Comparison of ENCODE assay signal across 8 mouse cellular contexts in the genomic region with DNA sequence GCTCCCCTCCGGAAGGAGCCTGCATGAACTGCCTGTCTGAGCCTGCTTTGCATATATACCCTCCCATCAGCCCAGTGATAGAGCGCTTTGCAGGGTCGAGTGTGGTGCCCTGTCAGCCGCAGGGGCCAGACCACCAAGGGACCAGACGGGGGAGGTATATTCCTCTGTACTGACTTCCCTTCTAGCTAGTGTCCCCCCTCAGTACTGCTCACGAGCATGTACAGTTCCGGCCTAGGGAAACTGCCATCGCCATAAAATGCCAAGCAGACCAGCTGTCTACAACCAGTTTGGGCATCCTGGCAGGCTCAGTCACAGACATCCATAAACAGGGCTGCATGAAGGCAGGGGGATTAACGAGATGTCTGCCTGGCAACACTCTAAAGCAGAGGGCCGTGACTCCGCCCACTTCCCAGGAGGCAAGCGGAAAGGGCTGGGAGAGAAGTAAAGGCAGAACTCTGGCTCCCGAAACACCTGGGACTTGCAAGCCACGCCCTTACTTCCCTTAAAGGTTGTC.
DNase-seq lines count a peak whose midpoint lies in the region; ATAC-seq lines count a peak whose summit lies in the region.

No protein-coding gene starts in this region.

- H3K27ac ChIP-seq in embryonic facial prominence, embryonic 12.5 days = no peak overlapping the region
- 0 out of 2 replicates have a peak overlapping the region, but pooled peaks have one; percentile 3 for H3K27ac ChIP-seq in hindbrain, embryonic 15.5 days (replicated peaks)
- peak overlapping the region; percentile 58; the same call in 1 of the 2 replicates for H3K27ac ChIP-seq in midbrain, embryonic 16.5 days (ENCODE audit: low read length)

- 2% methylated on average over 14 of the region's 14 CpGs for WGBS in embryonic facial prominence, embryonic 12.5 days
- 2% methylated on average over 14 of the region's 14 CpGs for WGBS in hindbrain, embryonic 15.5 days
- 2% methylated on average over 14 of the region's 14 CpGs for WGBS in midbrain, embryonic 16.5 days

- H3K36me3 ChIP-seq in embryonic facial prominence, embryonic 12.5 days = no peaks in the 10 kb centered on the region
- no peaks in the 10 kb centered on the region for H3K36me3 ChIP-seq in hindbrain, embryonic 15.5 days
- H3K36me3 ChIP-seq in midbrain, embryonic 16.5 days (ENCODE audit: control insufficient read depth, insufficient read depth, low read length) = no peaks in the 10 kb centered on the region

- H3K4me3 ChIP-seq in embryonic facial prominence, embryonic 12.5 days = peak overlapping the region; percentile 26; the same call in 1 of the 2 replicates
- H3K4me3 ChIP-seq in hindbrain, embryonic 15.5 days = peak overlapping the region; percentile 16
- peak overlapping the region; percentile 16 for H3K4me3 ChIP-seq in midbrain, embryonic 16.5 days (ENCODE audit: low read depth, low read length)

- H3K4me2 ChIP-seq in embryonic facial prominence, embryonic 12.5 days (replicated peaks) = peak overlapping the region; percentile 54
- H3K4me2 ChIP-seq in hindbrain, embryonic 15.5 days = peak overlapping the region; percentile 54
- peak overlapping the region; percentile 59 for H3K4me2 ChIP-seq in midbrain, embryonic 16.5 days (ENCODE audit: low read length)

- ATAC-seq in embryonic facial prominence, embryonic 12.5 days (ENCODE audit: insufficient number of reproducible peaks, insufficient read depth, low FRiP score, low TSS enrichment) = peak; percentile 52; the same call in 1 of the 2 replicates
- ATAC-seq in hindbrain, embryonic 15.5 days (ENCODE audit: low FRiP score, low read depth) = peak; percentile 77
- ATAC-seq in midbrain, embryonic 16.5 days = peak; percentile 87
- ATAC-seq in inflammation-experienced regulatory T-cells, adult 6 months = no peak

- intact Hi-C loops in left cerebral cortex, postnatal 4 days (cut with DNase I) = no loop called here
- intact Hi-C loops in left cerebral cortex, postnatal 36 days (cut with DNase I) = no loop called here

- H3K9me3 ChIP-seq in embryonic facial prominence, embryonic 12.5 days = no peaks in the 10 kb centered on the region
- H3K9me3 ChIP-seq in hindbrain, embryonic 15.5 days = no peaks in the 10 kb centered on the region
- no peaks in the 10 kb centered on the region for H3K9me3 ChIP-seq in midbrain, embryonic 16.5 days (replicated peaks; ENCODE audit: control insufficient read depth, low read length, poor library complexity, severe bottlenecking)

- DNase-seq in left cerebral cortex, postnatal 4 days = peak; percentile 75
- no peak for DNase-seq in left cerebral cortex, postnatal 36 days (ENCODE audit: low spot score in 2 of 2)
- DNase-seq in adrenal gland, postnatal 4 days (ENCODE audit: low spot score in 2 of 2) = no peak
- DNase-seq in urinary bladder, postnatal 36 days (ENCODE audit: low spot score in 2 of 2) = no peak

- peaks cover 14% of the 10 kb centered on the region for H3K4me1 ChIP-seq in embryonic facial prominence, embryonic 12.5 days
- H3K4me1 ChIP-seq in hindbrain, embryonic 15.5 days (replicated peaks) = peaks cover 14% of the 10 kb centered on the region
- H3K4me1 ChIP-seq in midbrain, embryonic 16.5 days (ENCODE audit: control insufficient read depth, insufficient read depth, low read length) = peaks cover 10% of the 10 kb centered on the region

- H3K27me3 ChIP-seq in embryonic facial prominence, embryonic 12.5 days = no peaks in the 10 kb centered on the region
- H3K27me3 ChIP-seq in hindbrain, embryonic 15.5 days = no peaks in the 10 kb centered on the region
- H3K27me3 ChIP-seq in midbrain, embryonic 16.5 days (ENCODE audit: control insufficient read depth, insufficient read depth, low read depth, low read length) = no peaks in the 10 kb centered on the region

- H3K9ac ChIP-seq in embryonic facial prominence, embryonic 12.5 days = peak overlapping the region; percentile 25; the same call in 1 of the 2 replicates
- peak overlapping the region; percentile 16; the same call in 1 of the 2 replicates for H3K9ac ChIP-seq in hindbrain, embryonic 15.5 days
- peak overlapping the region; percentile 58 for H3K9ac ChIP-seq in midbrain, embryonic 16.5 days (ENCODE audit: low read depth, low read length)
